Mouse (Mus musculus) fat pad, adult 2 months (tissue): ENCODE measurements around the gene Defb22.

Source experiments
- DNase-seq: peaks from one replicate; pipeline ENCODE4 v3.0.0-alpha.2; 2011; ENCODE audit warnings: low read depth, low spot score; ENCODE audit errors: extremely low read depth

Gene Defb22

DNA sequence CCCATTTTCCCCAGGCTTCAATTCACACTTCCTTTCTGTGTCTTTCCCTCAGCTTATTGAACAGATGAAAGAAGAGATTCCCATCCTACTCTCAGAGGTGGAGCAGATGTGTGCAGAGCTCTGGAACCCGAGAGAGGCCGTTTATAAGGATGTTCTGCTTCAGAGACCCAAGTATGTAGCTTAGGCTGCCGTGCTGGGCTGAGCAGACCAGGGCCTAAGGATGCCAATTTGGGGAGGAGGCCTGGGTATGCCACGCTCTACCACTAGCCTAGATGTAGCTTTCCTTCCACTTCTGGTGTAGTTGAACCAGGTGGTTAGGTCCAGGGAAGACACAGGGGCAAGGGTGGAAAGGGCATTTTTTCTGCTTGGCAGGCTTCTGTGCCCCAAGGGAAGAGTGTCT lies 47.6 kb downstream of the Defb22 start:
- no peak for DNase-seq

DNA sequence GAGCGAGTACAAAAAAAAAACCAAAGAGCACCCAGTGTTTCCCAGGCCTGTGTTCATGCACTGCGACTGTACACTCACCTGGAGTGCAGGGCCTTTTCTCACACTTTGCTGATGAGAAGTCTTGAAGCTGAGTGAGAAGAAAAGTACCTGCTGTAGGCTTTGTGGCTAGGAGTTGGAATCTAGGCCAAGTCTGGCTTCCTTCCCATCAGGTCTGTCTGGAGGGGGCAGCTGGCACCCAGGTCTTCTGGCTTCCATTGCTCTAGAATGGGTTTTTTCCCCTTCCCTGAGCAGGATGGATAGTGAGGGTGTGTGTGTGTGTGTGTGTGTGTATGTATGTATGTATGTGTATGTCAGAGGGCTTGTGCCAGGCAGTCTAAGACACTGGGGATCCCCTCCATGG lies 50.1 kb downstream of the Defb22 start:
- no peak for DNase-seq

DNA sequence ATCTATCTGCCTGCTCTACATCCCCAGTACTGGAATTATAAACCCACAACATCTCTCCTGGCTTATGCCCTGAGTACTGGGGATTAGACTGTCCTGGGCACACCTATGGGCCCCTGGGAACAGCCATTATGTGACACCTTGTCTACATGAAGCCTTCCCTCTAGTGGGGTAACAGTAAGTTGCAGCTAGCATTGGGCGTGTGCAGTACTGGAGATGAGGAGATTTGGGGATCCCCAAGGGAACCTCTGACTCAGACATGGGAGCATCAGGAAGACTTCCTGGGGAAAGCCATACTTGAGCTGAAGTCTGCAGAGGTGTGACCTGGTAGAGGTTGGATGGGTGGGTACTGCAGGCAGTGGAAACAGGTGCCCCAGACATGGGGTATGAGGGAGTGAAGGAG lies 51.0 kb downstream of the Defb22 start:
- no peak for DNase-seq

DNA sequence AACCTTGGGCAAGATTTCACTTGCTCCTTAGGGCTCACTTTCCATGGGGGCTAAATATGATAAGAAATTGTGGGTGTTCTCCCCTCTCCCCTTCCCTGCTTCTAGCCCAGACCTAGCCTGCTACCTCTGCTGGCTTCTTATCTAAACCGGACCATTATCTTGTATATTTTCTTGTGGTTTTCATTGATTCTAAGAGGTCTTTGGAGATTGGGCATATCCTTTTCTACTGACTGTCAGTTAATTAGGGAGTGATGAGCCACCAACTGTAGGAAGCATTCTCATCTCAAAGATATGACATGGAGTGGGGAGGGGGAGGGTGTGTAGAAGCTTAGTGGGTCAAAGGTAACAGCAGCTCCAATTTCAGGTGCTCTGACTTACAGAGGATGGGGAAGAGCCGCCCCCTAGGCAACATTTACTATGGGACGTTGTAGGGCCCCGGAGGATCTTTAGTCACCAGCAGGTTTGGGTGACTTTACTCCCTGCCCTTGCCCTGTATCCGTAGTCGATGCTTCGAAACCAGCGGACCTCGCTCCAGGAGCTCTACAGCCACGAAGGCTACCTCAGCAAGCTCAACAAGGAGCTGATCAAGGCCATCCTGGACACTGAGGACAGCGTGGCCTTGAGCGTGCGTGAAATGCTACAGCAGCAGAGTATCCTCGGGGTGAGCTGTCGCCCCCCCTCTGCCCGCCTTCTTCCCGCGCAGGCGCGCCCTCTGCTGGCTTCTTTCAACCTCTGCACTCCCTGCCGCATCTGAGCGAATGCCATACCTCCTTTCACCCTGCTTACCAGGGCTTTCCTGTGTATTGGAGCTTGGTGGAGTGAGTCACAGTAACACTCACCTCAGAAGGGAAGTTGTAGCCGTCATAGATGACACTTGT lies 52.7 kb downstream of the Defb22 start:
- DNase-seq, result no peak

DNA sequence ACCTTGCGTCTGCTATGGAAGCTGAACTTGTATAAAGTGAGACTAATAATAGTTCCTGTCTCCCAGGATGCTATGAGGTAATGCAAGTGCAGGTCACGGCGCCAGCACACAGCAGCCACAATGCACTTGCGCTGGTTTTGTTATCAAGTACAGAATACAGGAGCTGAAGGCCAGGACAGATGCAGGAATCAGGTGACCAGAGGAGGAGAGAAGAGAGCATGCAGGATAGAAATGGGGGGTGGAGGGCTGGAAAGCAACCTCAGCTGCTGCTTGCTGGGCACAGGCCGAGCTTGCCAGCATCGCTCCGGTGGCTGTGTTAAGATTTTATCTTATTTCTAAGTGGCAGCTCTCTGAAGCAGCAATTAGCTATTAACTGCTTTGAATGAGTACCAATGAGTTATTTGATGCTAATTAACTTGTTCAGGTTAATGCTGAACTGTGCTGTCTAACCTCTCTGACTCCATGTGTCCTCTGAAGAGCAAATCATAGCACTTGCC lies 53.5 kb downstream of the Defb22 start:
- DNase-seq, result no peak
